Mouse (Mus musculus): ENCODE measurements around the gene Rasd2. TPM values are rescaled to one million over a fixed set of nuclear protein-coding genes. Genes with fewer than 3 reads are reported as not detected.

Rasd2 gene
- total RNA-seq, 4 experiments from 2014 or later, result 4.2 to 11.3 (median 6.2) TPM

DNA sequence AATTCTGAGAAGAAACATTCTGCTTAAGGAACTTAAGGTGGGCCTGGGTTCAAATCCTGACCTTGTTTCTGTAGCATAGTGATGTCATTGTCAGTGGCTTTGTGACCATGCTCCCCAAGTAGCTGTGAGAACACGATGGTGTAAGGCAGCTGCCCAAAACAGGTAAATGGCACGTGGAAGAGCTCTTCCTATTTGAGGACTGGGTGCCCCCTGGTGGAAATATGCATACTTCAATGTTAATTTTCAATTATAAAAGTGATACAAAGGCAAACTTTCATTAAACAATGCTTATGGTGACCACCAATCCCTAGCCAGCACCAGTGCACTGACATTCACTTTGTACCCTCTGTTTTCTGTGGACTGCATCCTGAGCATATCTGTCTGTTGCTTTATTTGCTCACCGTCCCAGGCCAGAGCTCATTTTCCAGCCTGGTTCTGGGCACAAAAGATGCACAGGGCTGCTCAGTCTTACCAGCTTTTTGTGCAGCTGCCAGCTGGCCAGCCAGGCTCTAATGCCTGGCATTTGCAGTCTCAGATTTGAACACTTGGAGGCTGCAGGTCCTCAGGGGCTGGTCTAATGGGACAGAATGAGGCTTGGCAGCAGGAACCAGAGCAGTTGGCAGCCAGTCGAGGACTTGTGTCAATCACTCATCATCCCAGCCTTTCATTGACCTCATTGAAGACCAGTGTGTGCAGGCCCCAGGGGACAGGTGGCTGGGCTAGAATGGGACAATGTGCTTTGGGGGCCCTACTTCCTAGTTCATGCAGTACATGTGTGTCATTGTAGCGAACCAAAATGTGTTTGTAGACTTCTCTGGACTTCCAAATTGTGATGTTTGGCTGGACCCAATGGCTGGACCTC is 6.4 kb downstream of the Rasd2 start:
- DNase-seq (ENCODE audit: low spot score), result no peak

- DNase-seq (ENCODE audit: low spot score), result no peak
Measured at GRCm38 (mm10) chr8:75222665-75223064, 8.9 kb downstream of the Rasd2 start.

DNA sequence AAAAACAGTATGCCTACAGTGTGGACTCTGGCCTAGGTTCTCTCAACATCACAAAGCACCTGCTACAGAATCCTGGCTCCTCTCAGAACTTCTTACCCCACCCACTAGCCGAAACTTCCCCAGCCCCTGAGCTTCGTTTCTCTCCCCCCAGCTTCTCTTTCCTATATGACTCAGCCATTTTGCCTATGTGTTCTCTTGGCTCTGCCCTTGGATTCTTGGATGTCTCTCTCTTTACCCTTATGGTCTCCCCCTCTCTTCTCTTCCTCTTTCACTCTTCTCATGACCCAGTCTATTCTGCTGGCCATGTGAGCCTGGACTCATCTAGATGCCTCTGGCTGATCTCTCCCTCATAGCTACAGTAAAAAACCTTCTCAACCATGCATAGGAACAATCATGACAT is 13.0 kb downstream of the Rasd2 start:
- no peak for DNase-seq (ENCODE audit: low spot score)

DNA sequence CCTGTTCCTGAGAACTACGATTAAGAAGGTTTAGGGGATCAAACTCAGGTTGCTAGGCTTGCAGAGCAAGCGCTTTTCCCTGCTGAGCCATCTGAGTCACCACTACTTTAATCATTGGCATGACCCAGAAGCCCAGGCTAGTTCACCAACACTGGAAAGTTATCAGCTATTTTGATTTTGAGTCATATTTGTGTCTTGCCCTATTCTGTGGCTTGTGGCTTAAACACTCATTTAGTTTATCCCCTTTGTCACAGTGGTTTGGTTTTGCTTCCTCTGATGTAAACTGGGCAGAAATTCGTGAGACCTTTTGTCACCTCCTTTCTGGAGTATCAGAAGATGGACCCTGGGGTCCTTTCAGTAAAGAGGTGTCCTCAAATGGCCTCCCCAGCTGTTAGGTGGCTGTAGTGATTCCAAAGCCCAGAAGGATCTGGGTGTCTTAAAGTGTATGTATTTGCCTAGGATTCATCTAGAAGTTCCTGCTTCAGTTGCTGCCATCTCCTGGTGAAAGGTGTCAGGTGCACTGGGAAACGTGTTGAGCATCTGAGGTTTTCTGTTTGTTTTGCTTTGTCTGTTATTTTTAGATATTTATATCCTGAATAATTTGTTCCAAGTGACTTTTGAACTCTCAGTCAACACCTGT is 20.3 kb downstream of the Rasd2 start:
- DNase-seq (ENCODE audit: low spot score), result no peak

DNA sequence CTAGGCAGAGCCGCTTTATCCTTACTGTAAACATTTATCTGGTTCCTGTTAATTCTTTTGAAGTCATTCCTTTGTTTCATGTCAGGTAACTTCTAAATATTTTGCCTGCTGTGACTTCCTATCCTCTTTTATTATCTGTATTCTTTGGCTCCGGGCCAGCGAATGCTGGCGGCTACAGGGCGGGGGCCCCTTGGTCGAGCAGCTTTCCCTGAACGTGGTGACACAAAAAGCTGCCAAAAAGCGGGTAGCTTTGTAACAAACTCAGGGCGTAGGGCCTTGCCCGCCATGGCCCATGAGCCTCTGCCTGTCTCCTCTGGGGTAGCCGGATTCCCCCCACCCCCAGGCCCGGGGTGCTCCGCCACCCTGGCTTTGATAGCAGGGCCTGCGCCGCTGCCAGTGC is 33.6 kb downstream of the Rasd2 start:
- DNase-seq (ENCODE audit: low spot score), result no peak

- no peak for DNase-seq (ENCODE audit: low spot score)
Measured at GRCm38 (mm10) chr8:75249186-75249585, 35.4 kb downstream of the Rasd2 start.

DNA sequence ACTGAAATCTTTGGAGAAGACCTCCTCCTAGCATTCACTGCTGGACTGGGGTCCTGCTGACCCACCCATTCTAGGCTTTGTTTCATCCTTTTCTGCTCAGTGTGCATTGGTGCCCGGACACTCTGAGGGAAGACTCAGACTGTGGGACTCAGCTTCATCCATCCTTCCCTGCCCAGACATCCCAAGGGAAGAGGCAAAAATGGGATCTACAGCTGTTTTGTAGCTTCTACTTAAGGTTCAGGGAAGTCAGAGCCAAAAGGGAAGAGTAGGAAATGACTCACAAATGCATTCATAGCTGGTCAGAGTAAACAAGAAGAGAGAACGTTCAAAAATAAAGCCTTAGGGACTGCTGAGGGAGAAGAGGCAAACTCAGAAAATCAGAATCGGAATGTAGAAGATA is 40.3 kb downstream of the Rasd2 start:
- peak; percentile 84 for DNase-seq (ENCODE audit: low spot score)

DNA sequence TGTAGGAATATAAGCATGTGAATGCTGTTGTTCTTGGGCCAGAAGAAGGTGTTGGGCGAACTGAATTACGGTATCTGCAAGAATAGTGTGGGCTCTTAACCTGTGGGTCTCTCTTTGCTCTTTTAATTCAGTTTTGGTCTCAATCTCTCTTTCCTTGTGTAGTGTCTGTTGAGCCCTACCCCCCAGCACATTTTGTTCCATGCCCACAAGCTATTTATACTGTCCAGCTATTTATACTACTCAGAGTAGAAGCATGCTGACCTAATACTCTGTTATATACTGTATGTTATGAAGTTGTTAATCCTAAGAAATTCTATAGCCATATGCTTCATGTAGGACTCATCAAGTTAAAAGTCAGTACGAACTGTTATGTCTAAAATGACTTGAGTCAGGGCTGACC is 41.9 kb downstream of the Rasd2 start:
- DNase-seq (ENCODE audit: low spot score), result no peak

DNA sequence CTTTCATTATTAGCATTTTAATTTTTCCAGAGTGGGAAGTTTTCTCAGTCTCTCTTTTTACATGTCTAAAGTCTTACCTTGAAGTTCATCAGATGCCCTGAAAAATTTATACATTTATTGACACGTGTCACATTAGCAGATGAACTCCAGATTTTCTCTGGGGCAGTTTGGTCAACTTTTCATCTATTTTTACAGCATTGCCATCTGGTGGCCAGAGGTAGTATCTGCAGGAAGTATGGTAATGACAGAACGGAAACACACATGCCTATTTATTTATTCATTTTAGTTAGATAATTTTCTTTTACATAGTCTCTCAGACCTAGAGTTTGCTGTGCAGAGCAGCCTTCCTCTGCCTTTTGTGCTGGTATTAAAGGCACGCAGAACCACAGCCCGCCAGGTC is 58.4 kb downstream of the Rasd2 start:
- DNase-seq (ENCODE audit: low spot score), result peak; percentile 56

Other genes with a start within 250 kb of the Rasd2 start
- gene Hmgxb4, start 220.6 kb upstream of the Rasd2 start, total RNA-seq (2022), result 10 to 100 TPM; 12.7 to 16.8 (median 13.5) TPM
- 10 to 100 TPM; 57.4 to 72.0 (median 64.0) TPM for gene Tom1, start 180.2 kb upstream of the Rasd2 start, total RNA-seq (2022)
- 10 to 100 TPM in 1 of 4 experiments, 1 to 10 TPM in 3; 7.7 to 10.2 (median 9.1) TPM for gene Hmox1, start 120.3 kb upstream of the Rasd2 start, total RNA-seq (2022)
- 1 to 10 TPM; 3.6 to 4.1 (median 4.0) TPM for gene Mcm5, start 104.4 kb upstream of the Rasd2 start, total RNA-seq (2022)
- gene Gm10358, start 192.6 kb downstream of the Rasd2 start, total RNA-seq (2022), result under 1 TPM in 2 of 4 experiments, not detected in 2; 0.22 to 0.25 TPM
- not detected for gene Iqcm, start 234.8 kb downstream of the Rasd2 start, total RNA-seq (2022)